12 mouse cellular contexts compared by ENCODE assay signal in genomic region chr12:86976511-86977168, GRCm38 (mm10). TPM values are rescaled to one million over a fixed set of nuclear protein-coding genes. Genes with fewer than 3 reads are reported as not detected.
DNase-seq lines count a peak whose midpoint lies in the region; ATAC-seq and TF ChIP-seq lines count a peak whose summit lies in the region.
"Had no signal": no experiment of that assay in that cellular context is flagged by ENCODE, and none has a peak within 500 bp of the region (broad histone marks: within the 10 kb centered on the region; RNA-seq: fewer than 3 reads in every experiment).

No protein-coding gene starts in this region.

- TF ChIP-seq CTCF in kidney, adult 2 months (conservative IDR thresholded peaks at IDR 0.05; ENCODE audit: insufficient read depth, insufficient read length, low read depth, low read length) = peak; percentile 31

- no peak for TF ChIP-seq POLR2A in kidney, adult 2 months (IDR thresholded peaks at IDR 0.05; ENCODE audit: low read depth, low read length)

- no peak overlapping the region for H3K4me2 ChIP-seq in forebrain, embryonic 16.5 days (ENCODE audit: low read length)

- no peaks in the 10 kb centered on the region for H3K36me3 ChIP-seq in kidney, adult 2 months (ENCODE audit: control insufficient read depth, insufficient read depth, low read length)
- no peaks in the 10 kb centered on the region for H3K36me3 ChIP-seq in forebrain, embryonic 16.5 days (ENCODE audit: control insufficient read depth, insufficient read depth)

- no peaks in the 10 kb centered on the region for H3K27me3 ChIP-seq in kidney, adult 2 months (replicated peaks; ENCODE audit: control insufficient read depth, insufficient read depth, low read length)
- H3K27me3 ChIP-seq in forebrain, embryonic 16.5 days (replicated peaks; ENCODE audit: control insufficient read depth, insufficient read depth, low read length) = peaks cover 4% of the 10 kb centered on the region; the same call in 1 of the 2 replicates

- H3K4me3 ChIP-seq in kidney, adult 2 months (ENCODE audit: insufficient read depth, low read depth, low read length) = no peak overlapping the region
- H3K4me3 ChIP-seq in forebrain, embryonic 16.5 days (replicated peaks; ENCODE audit: low read length) = no peak overlapping the region

- peaks cover 4% of the 10 kb centered on the region; the same call in 1 of the 2 replicates for H3K4me1 ChIP-seq in kidney, adult 2 months (ENCODE audit: control insufficient read depth, insufficient read depth, low read length)
- H3K4me1 ChIP-seq in forebrain, embryonic 16.5 days (replicated peaks; ENCODE audit: control insufficient read depth, insufficient read depth, low read length) = peaks cover 38% of the 10 kb centered on the region

- no peak for ATAC-seq in CD4-positive, CD25-positive, alpha-beta regulatory T cell, adult 4 months
- no peak for ATAC-seq in frontal cortex, adult (ENCODE audit: low TSS enrichment)
- no peak for ATAC-seq in forebrain, embryonic 16.5 days

- 66% methylated on average over 6 of the region's 6 CpGs for WGBS in kidney, adult 2 months
- 65% methylated on average over 6 of the region's 6 CpGs for WGBS in forebrain, embryonic 16.5 days

- H3K27ac ChIP-seq in kidney, adult 2 months (ENCODE audit: insufficient read depth, low read depth, low read length) = no peak overlapping the region
- H3K27ac ChIP-seq in forebrain, embryonic 16.5 days (ENCODE audit: low read length) = no peak overlapping the region

- H3K9me3 ChIP-seq in forebrain, embryonic 16.5 days (ENCODE audit: control insufficient read depth, low read length) = no peaks in the 10 kb centered on the region

- peak; percentile 24 for DNase-seq in CD4-positive, CD25-positive, alpha-beta regulatory T cell, adult 2 months (ENCODE audit: low read depth, low spot score)
- no peak for DNase-seq in kidney, adult 2 months
- DNase-seq in kidney, postnatal 14 days = no peak
- DNase-seq in retina, postnatal 1 day = peak; percentile 40
- no peak for DNase-seq in retina, embryonic 14.5 days (ENCODE audit: low spot score)
- DNase-seq: adrenal gland, postnatal 10 days; heart, postnatal 4 days; kidney, adult 11 months; lung, postnatal 10 days had no signal

- no peak overlapping the region for H3K9ac ChIP-seq in forebrain, embryonic 16.5 days (replicated peaks; ENCODE audit: low read depth, low read length)

RNA-seq across cellular contexts. Expression of gene Zdhhc22, which starts 13.6 kb away (rescaled TPM):
- polyA plus RNA-seq in CD4-positive, CD25-positive, alpha-beta regulatory T cell, adult 4 months (2017; shearing (Covaris generic)) = under 1 TPM in 1 of 2 experiments, not detected in 1; 0.36 TPM
- polyA plus RNA-seq in kidney, adult 2 months (2012; rRNA removed) = 0.14 TPM in 1 of 2 replicates, not detected in the other
- polyA plus RNA-seq in forebrain, embryonic 16.5 days (2015; fragmentation: Nextera tagmentation; extraction: Ambion mirVana) = 5.2 and 9.4 TPM in 2 replicates

RNA-seq across cellular contexts. Expression of gene Cipc, which starts 29.8 kb away (rescaled TPM):
- 10 to 100 TPM; 20.0 to 29.3 TPM for polyA plus RNA-seq in CD4-positive, CD25-positive, alpha-beta regulatory T cell, adult 4 months (2017; shearing (Covaris generic))
- polyA plus RNA-seq in kidney, adult 2 months (2012; rRNA removed) = 28.8 and 34.2 TPM in 2 replicates
- 61.5 and 62.7 TPM in 2 replicates for polyA plus RNA-seq in forebrain, embryonic 16.5 days (2015; fragmentation: Nextera tagmentation; extraction: Ambion mirVana)

RNA-seq across cellular contexts. Expression of gene Tmem63c, which starts 44.5 kb away (rescaled TPM):
- 1 to 10 TPM in 1 of 2 experiments, under 1 TPM in 1; 0.54 to 1.1 TPM for polyA plus RNA-seq in CD4-positive, CD25-positive, alpha-beta regulatory T cell, adult 4 months (2017; shearing (Covaris generic))
- 0.10 and 0.19 TPM in 2 replicates for polyA plus RNA-seq in kidney, adult 2 months (2012; rRNA removed)
- polyA plus RNA-seq in forebrain, embryonic 16.5 days (2015; fragmentation: Nextera tagmentation; extraction: Ambion mirVana) = 6.4 and 11.2 TPM in 2 replicates

Comparison
In these comparisons a context has a peak if more than half of its experiments do, and no peak if none do; other contexts are left out.
1. DNase-seq: peak in CD4-positive, CD25-positive, alpha-beta regulatory T cell, adult 2 months (single experiment) and retina, postnatal 1 day (single experiment); none in kidney, adult 2 months (single experiment), kidney, postnatal 14 days (single experiment) and retina, embryonic 14.5 days (single experiment).